Comparison of ENCODE assay signal across 8 mouse cellular contexts in genomic region chr16:8686121-8686870, GRCm38 (mm10). TPM values are rescaled to one million over a fixed set of nuclear protein-coding genes. Genes with fewer than 3 reads are reported as not detected.
DNase-seq lines count a peak whose midpoint lies in the region; ATAC-seq and TF ChIP-seq lines count a peak whose summit lies in the region.

No protein-coding gene starts in this region.

- no peak for TF ChIP-seq CTCF in Patski (IDR thresholded peaks at IDR 0.05)

- DNase-seq in Patski (ENCODE audit: low read depth, low spot score): no peak
- peak; percentile 84 for DNase-seq in cerebellum, adult 9-10 months
- DNase-seq in layer of hippocampus, postnatal 10 days (ENCODE audit: low spot score in 2 of 2): peak; percentile 87 to 90
- DNase-seq in lung, postnatal 10 days: peak; percentile 86
- DNase-seq in retina, embryonic 14.5 days (ENCODE audit: low spot score): peak; percentile 90
- peak; percentile 69 to 71 for DNase-seq in thymus, postnatal 36 days

- H3K27ac ChIP-seq in hindbrain, embryonic 12.5 days: no peak overlapping the region

- H3K9ac ChIP-seq in hindbrain, embryonic 12.5 days: no peak overlapping the region

- H3K4me1 ChIP-seq in hindbrain, embryonic 12.5 days: no peaks in the 10 kb centered on the region

- POLR2A ChIA-PET in Patski (lab: Charles Lee): no interaction called here

- no peak overlapping the region for H3K4me3 ChIP-seq in hindbrain, embryonic 12.5 days

- WGBS in hindbrain, embryonic 12.5 days: 59% methylated on average over 7 of the region's 7 CpGs

- peaks cover 33% of the 10 kb centered on the region for H3K36me3 ChIP-seq in hindbrain, embryonic 12.5 days

- H3K9me3 ChIP-seq in hindbrain, embryonic 12.5 days (replicated peaks): no peaks in the 10 kb centered on the region

- CTCF ChIA-PET in Patski (lab: Charles Lee): interaction anchor here (0.7 to 3.8 kb wide), 16 partner anchors 9 to 187 kb away, joined by 3 to 29 read pairs (median 4); no protein-coding TSS in a partner anchor

- H3K27me3 ChIP-seq in Patski: no peaks in the 10 kb centered on the region
- no peaks in the 10 kb centered on the region for H3K27me3 ChIP-seq in hindbrain, embryonic 12.5 days

- in situ Hi-C loops in Patski (cut with MboI; ENCODE audit: low pct_unique_long_range_greater_than_20kb): loop anchor here (5.0 kb wide), 2 partner anchors 81 to 181 kb away; no protein-coding TSS in a partner anchor

- ATAC-seq in Patski: peak; percentile 74
- ATAC-seq in frontal cortex, adult (ENCODE audit: low TSS enrichment): peak; percentile 56
- ATAC-seq in hindbrain, embryonic 12.5 days (ENCODE audit: low FRiP score): peak; percentile 38; the same call in 1 of the 2 replicates

- no peak overlapping the region for H3K4me2 ChIP-seq in hindbrain, embryonic 12.5 days (replicated peaks)

RNA-seq across cellular contexts. Expression of gene Gm5767, which starts 5.7 kb away (rescaled TPM):
- polyA plus RNA-seq in Patski (2021): not detected
- not detected in 2 replicates for polyA plus RNA-seq in hindbrain, embryonic 12.5 days (2016; fragmentation: Nextera tagmentation; extraction: Ambion mirVana)
- not detected for total RNA-seq in layer of hippocampus, postnatal 10 days (2021)

RNA-seq across cellular contexts. Expression of gene Carhsp1, which starts 14.3 kb away (rescaled TPM):
- polyA plus RNA-seq in Patski (2021): 92.6 TPM
- polyA plus RNA-seq in hindbrain, embryonic 12.5 days (2016; fragmentation: Nextera tagmentation; extraction: Ambion mirVana): 229 and 234 TPM in 2 replicates
- 10 to 100 TPM; 21.8 to 22.1 TPM for total RNA-seq in layer of hippocampus, postnatal 10 days (2021)

RNA-seq across cellular contexts. Expression of gene Tmem186, which starts 48.8 kb away (rescaled TPM):
- polyA plus RNA-seq in Patski (2021): 12.6 TPM
- 22.6 and 23.0 TPM in 2 replicates for polyA plus RNA-seq in hindbrain, embryonic 12.5 days (2016; fragmentation: Nextera tagmentation; extraction: Ambion mirVana)
- total RNA-seq in layer of hippocampus, postnatal 10 days (2021): 10 to 100 TPM; 10.9 to 11.1 TPM

RNA-seq across cellular contexts. Expression of gene Pmm2, which starts 48.8 kb away (rescaled TPM):
- polyA plus RNA-seq in Patski (2021): 48.5 TPM
- polyA plus RNA-seq in hindbrain, embryonic 12.5 days (2016; fragmentation: Nextera tagmentation; extraction: Ambion mirVana): 49.6 and 51.0 TPM in 2 replicates
- total RNA-seq in layer of hippocampus, postnatal 10 days (2021): 10 to 100 TPM; 32.3 to 32.5 TPM
